Mouse (Mus musculus): Measurements from ENCODE around the gene Wrb. TPM values are rescaled to one million over a fixed set of nuclear protein-coding genes. Genes with fewer than 3 reads are reported as not detected.

Gene Wrb
- polyA plus RNA-seq, 1 experiment from 2014 or later = 197 TPM

DNA sequence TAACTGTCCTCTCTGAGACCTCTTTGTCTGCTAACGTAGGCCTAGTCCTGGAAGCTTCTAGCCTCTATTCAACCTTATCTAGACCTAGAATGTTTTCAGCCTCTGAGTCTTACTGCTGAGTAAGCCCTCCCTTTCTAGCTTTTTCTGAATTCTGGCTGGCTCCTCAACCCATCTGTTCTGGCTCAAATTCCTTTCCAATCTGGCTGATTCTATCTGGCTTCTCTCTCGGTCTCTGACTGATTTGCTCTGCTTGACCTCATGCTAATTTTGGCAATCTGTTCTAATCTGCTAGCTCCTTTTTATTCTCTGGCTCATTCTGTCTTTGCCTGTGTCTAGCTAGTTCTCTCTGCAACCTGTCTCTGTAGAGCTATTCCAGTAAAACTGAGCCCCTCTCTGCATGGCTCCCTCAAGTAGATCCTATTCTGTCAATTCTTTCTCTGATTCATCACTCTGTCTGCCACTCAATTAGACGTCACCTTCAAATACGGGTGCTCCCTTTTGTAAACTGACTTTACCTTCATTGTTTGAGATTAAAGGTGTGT is 20.6 kb downstream of the Wrb start:
- no peak overlapping the region for H3K9ac ChIP-seq (replicated peaks; ENCODE audit: low read depth, low read length)
- no peaks in the 10 kb centered on the region for H3K27me3 ChIP-seq (replicated peaks; ENCODE audit: control insufficient read depth, insufficient read depth, low read length)
- 59% methylated on average over 4 of the region's 4 CpGs for WGBS
- no peaks in the 10 kb centered on the region for H3K36me3 ChIP-seq (ENCODE audit: control insufficient read depth, insufficient read depth)
- no peak overlapping the region for H3K4me2 ChIP-seq (ENCODE audit: low read length)
- peak overlapping the region; percentile 46 for H3K27ac ChIP-seq (ENCODE audit: low read length)
- peak; percentile 80 for ATAC-seq
- no peaks in the 10 kb centered on the region for H3K9me3 ChIP-seq (ENCODE audit: control insufficient read depth, low read length)
- no peak overlapping the region for H3K4me3 ChIP-seq (replicated peaks; ENCODE audit: low read length)
- no peaks in the 10 kb centered on the region for H3K4me1 ChIP-seq (replicated peaks; ENCODE audit: control insufficient read depth, insufficient read depth, low read length)

DNA sequence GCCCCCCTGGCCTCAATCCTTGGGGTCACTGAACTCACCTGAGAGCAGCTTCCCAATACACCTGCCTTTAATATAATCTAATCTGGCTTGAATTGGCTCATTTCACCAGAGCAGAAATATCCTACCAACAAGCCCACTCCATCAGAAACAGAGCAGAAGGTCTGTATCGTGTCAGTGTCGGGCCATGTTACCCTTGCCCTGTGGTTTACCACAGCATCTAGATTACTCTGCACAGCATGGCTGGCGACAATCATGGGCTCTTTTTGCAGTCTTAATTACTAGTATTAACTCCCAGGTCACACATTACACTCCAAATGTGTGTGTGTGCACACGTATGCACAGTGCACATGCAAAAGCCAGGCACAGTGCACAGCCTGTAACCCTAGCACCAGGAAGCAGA is 23.6 kb downstream of the Wrb start:
- WGBS = 96% methylated on average over 4 of the region's 4 CpGs
- Histone ChIP-seq H3K36me3 (ENCODE audit: control insufficient read depth, insufficient read depth) (no peaks in the 10 kb centered on the region), H3K9me3 (ENCODE audit: control insufficient read depth, low read length) (no peaks in the 10 kb centered on the region), H3K27me3 (replicated peaks; ENCODE audit: control insufficient read depth, insufficient read depth, low read length) (no peaks in the 10 kb centered on the region), H3K27ac (ENCODE audit: low read length) (no peak overlapping the region), H3K4me1 (replicated peaks; ENCODE audit: control insufficient read depth, insufficient read depth, low read length) (no peaks in the 10 kb centered on the region), H3K4me3 (replicated peaks; ENCODE audit: low read length) (no peak overlapping the region), H3K9ac (replicated peaks; ENCODE audit: low read depth, low read length) (no peak overlapping the region), H3K4me2 (ENCODE audit: low read length) (no peak overlapping the region)
- no peak for ATAC-seq

DNA sequence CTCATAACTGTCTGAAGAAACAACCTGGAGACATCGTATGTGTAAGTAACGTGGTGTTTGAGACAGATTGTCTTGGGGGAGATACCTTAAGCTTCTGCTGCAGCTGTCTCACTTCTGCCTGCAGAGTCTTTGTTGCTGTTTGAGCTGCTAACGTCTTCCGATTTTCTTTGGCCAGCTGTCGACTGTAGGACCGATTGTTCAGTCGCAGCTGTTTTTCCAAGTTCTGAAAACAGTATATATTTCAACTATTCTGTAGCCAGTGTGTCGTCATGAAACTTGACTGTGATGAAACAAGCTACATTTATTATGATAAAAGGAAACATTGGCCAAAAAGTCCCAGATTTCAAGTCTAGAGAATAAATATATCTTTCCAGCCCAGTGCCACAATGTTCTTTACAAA is 28.4 kb downstream of the Wrb start:
- Histone ChIP-seq H3K36me3 (ENCODE audit: control insufficient read depth, insufficient read depth) (no peaks in the 10 kb centered on the region), H3K4me1 (replicated peaks; ENCODE audit: control insufficient read depth, insufficient read depth, low read length) (peaks cover 5% of the 10 kb centered on the region; the same call in 1 of the 2 replicates), H3K9ac (replicated peaks; ENCODE audit: low read depth, low read length) (no peak overlapping the region), H3K27me3 (replicated peaks; ENCODE audit: control insufficient read depth, insufficient read depth, low read length) (no peaks in the 10 kb centered on the region), H3K9me3 (ENCODE audit: control insufficient read depth, low read length) (no peaks in the 10 kb centered on the region), H3K27ac (ENCODE audit: low read length) (no peak overlapping the region), H3K4me3 (replicated peaks; ENCODE audit: low read length) (no peak overlapping the region), H3K4me2 (ENCODE audit: low read length) (no peak overlapping the region)
- ATAC-seq = no peak
- 78% methylated on average over 8 of the region's 8 CpGs for WGBS

DNA sequence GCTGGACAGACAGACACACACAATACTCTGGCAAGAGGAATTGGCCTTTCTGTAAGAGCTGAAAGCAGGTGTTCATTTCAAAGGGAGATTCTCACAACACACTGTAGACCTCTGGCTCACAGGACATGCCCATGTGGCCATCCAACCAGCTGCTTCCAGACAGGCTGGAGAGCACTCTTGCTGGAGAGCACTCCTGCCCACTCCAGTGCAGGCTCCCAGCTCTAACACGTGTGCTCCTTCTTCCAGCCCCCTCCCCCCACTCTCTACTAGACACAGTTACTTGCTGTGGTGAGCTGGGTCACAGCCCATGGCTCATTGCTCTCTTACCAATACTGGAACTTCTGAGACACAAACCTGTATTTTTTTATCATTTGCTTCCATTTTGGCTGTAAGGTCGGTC is 30.2 kb downstream of the Wrb start:
- no peak overlapping the region for H3K27ac ChIP-seq (ENCODE audit: low read length)
- H3K4me2 ChIP-seq (ENCODE audit: low read length) = no peak overlapping the region
- H3K4me1 ChIP-seq (replicated peaks; ENCODE audit: control insufficient read depth, insufficient read depth, low read length) = peaks cover 5% of the 10 kb centered on the region; the same call in 1 of the 2 replicates
- no peaks in the 10 kb centered on the region for H3K36me3 ChIP-seq (ENCODE audit: control insufficient read depth, insufficient read depth)
- H3K4me3 ChIP-seq (replicated peaks; ENCODE audit: low read length) = no peak overlapping the region
- 0 out of 2 replicates have a peak, but pooled peaks cover 2% of the 10 kb centered on the region for H3K9me3 ChIP-seq (ENCODE audit: control insufficient read depth, low read length)
- H3K27me3 ChIP-seq (replicated peaks; ENCODE audit: control insufficient read depth, insufficient read depth, low read length) = no peaks in the 10 kb centered on the region
- no peak for ATAC-seq
- no peak overlapping the region for H3K9ac ChIP-seq (replicated peaks; ENCODE audit: low read depth, low read length)
- 31% methylated on average over 2 of the region's 2 CpGs for WGBS

DNA sequence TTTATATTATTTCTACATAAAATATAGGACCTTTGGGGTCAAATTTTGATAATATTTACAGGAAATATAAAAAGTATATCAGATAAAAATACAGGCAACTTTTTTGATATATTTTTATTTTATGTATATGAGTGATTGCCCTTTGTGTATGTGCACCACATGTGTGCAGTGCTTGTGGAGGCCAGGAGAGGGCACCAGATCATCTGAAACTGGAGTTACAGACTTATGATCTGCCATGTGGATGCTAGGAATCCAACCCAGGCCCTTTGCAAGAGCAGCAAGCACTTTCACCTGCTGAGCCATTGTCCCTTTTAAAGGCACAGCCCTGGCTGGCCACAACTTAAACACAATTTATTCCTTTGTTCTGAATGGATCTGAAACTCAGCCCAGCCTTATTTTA is 33.9 kb downstream of the Wrb start:
- no peak overlapping the region for H3K4me3 ChIP-seq (replicated peaks; ENCODE audit: low read length)
- 0 out of 2 replicates have a peak, but pooled peaks cover 2% of the 10 kb centered on the region for H3K9me3 ChIP-seq (ENCODE audit: control insufficient read depth, low read length)
- no peaks in the 10 kb centered on the region for H3K36me3 ChIP-seq (ENCODE audit: control insufficient read depth, insufficient read depth)
- peaks cover 5% of the 10 kb centered on the region; the same call in 1 of the 2 replicates for H3K4me1 ChIP-seq (replicated peaks; ENCODE audit: control insufficient read depth, insufficient read depth, low read length)
- H3K27me3 ChIP-seq (replicated peaks; ENCODE audit: control insufficient read depth, insufficient read depth, low read length) = no peaks in the 10 kb centered on the region
- no peak overlapping the region for H3K27ac ChIP-seq (ENCODE audit: low read length)
- H3K4me2 ChIP-seq (ENCODE audit: low read length) = no peak overlapping the region
- H3K9ac ChIP-seq (replicated peaks; ENCODE audit: low read depth, low read length) = no peak overlapping the region
- no peak for ATAC-seq

DNA sequence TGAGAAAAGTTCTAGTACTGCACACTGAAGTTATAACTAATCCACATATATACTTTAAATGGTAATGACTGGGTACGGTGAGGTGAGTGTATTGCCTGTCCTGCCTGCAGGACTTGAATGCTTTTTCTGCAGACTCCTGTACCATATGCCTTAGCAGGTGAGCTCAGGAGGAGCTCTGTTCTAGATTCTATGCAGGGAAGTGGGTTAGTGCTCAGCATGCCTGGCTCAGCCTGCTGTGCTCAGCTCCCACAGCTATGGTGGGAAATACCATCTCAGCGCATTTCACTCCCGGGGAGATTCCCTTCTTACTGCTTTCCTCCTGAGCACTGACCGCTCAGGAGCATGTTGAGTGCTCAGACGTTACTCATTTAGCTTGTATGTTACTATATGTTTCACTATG is 42.4 kb downstream of the Wrb start:
- peaks cover 4% of the 10 kb centered on the region; the same call in 1 of the 2 replicates for H3K4me1 ChIP-seq (replicated peaks; ENCODE audit: control insufficient read depth, insufficient read depth, low read length)
- WGBS = 88% methylated on average over 5 of the region's 5 CpGs
- no peak overlapping the region for H3K27ac ChIP-seq (ENCODE audit: low read length)
- no peak for ATAC-seq
- no peaks in the 10 kb centered on the region for H3K9me3 ChIP-seq (ENCODE audit: control insufficient read depth, low read length)
- H3K27me3 ChIP-seq (replicated peaks; ENCODE audit: control insufficient read depth, insufficient read depth, low read length) = no peaks in the 10 kb centered on the region
- no peak overlapping the region for H3K4me3 ChIP-seq (replicated peaks; ENCODE audit: low read length)
- no peak overlapping the region for H3K4me2 ChIP-seq (ENCODE audit: low read length)
- no peaks in the 10 kb centered on the region for H3K36me3 ChIP-seq (ENCODE audit: control insufficient read depth, insufficient read depth)
- no peak overlapping the region for H3K9ac ChIP-seq (replicated peaks; ENCODE audit: low read depth, low read length)

DNA sequence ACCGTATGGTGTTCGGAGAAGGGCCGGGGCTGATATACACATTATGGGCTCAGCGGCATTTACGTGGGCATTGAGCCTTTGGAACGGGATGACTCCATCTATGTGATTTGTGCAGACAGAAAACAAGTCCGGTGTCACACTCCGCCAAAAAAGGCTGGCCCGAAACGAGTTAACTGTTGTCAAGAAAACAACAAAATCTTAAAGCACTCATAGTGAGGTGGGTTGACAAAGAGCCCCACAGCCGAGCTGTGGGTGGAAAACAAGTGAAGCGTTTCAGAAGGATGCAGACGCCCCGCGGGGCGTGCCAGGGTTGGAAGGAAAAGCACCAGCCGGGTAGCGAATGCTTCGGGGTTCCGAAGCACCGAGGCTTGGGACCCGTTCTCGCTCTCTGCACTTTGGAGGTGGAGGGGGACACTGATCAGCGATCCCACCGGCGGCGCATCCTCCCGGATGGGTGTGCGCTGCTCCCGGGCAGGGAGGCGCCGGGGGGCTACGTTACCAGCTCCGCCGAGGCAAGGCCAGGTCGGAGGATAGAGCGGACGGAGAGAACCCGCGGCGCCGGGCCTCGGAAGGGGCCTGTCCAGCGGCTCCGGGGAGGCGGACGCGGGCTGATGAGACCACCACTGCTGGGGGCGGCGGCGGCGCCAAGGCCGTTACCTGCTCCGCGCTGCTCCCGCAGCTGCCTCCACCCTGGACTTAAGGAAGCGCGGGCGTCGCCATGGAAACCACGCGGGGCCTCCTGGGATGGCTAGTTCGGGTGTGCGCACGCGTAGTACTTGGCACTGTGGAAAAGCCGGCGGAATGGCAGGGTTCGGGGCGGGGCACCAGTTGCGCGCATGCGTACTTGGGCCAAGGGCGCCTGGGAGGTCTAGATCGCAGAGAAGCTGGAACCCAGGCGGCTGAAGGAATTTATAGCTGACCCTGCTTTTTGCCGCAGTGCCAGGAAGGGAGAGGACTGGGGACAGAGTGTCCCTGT is 46.6 kb downstream of the Wrb start, which contains the start of gene Lca5l:
TSS of gene Lca5l (minus strand) at position 741 of the 976 bp plus-strand sequence.
- peak; percentile 99 for ATAC-seq
- peaks cover 4% of the 10 kb centered on the region; the same call in 1 of the 2 replicates for H3K4me1 ChIP-seq (replicated peaks; ENCODE audit: control insufficient read depth, insufficient read depth, low read length)
- H3K4me3 ChIP-seq (replicated peaks; ENCODE audit: low read length) = peak within 1 kb of the TSS; percentile 70
- under 1% methylated on average over 77 of the region's 77 CpGs for WGBS
- H3K27me3 ChIP-seq (replicated peaks; ENCODE audit: control insufficient read depth, insufficient read depth, low read length) = no peaks in the 10 kb centered on the region
- H3K27ac ChIP-seq (ENCODE audit: low read length) = peak within 1 kb of the TSS; percentile 56
- no peaks in the 10 kb centered on the region for H3K9me3 ChIP-seq (ENCODE audit: control insufficient read depth, low read length)
- peak within 1 kb of the TSS; percentile 69 for H3K9ac ChIP-seq (replicated peaks; ENCODE audit: low read depth, low read length)
- peak within 1 kb of the TSS; percentile 59 for H3K4me2 ChIP-seq (ENCODE audit: low read length)
- no peaks in the 10 kb centered on the region for H3K36me3 ChIP-seq (ENCODE audit: control insufficient read depth, insufficient read depth)

DNA sequence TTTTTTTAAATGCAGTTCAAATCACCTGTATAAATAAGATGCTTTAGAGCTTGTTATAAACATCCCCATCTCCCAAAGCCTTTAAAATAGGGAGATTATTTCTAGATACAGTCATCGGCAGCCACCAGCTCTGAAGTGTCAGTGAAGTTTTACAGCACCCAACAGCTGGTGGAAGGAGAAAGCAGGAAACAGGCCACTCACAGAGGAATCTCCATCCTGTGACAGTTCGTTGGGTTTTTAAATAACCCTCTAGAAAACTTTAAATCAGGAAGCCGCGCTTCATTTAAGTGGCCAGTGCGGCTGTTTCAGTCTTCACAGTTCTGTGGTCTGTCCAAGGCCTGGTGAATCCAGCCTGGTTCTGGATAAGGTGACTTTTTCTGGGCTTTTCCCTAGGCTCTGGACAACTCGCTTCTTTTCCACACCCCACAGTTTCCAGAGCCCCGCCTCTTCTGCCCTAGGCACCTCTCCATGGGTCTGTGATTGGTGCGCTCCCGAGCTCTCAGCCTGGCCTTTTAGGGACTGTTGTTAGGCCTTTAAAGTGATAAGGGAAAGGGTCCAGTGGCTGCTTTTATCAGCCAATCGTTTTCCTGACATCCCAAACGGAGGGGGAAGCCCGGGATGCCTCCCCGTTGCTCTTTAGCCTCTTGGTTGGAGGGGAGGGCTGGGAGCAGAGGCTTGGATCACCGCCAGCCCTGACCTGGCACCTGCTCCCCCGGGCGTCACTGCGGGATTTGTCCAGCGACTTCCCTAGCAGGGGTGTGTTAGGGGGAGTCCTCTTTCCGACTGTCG is 54.9 kb downstream of the Wrb start, which contains the start of gene Sh3bgr:
TSS of gene Sh3bgr (plus strand) at position 538 of the 789 bp plus-strand sequence.
- Histone ChIP-seq H3K27ac (ENCODE audit: low read length) (no peak within 1 kb of the TSS), H3K36me3 (ENCODE audit: control insufficient read depth, insufficient read depth) (no peaks in the 10 kb centered on the region), H3K9ac (replicated peaks; ENCODE audit: low read depth, low read length) (0 out of 2 replicates have a peak within 1 kb of the TSS, but pooled peaks have one; percentile 3), H3K4me2 (ENCODE audit: low read length) (peak within 1 kb of the TSS; percentile 44), H3K4me1 (replicated peaks; ENCODE audit: control insufficient read depth, insufficient read depth, low read length) (peaks cover 5% of the 10 kb centered on the region), H3K4me3 (replicated peaks; ENCODE audit: low read length) (0 out of 2 replicates have a peak within 1 kb of the TSS, but pooled peaks have one; percentile 3), H3K9me3 (ENCODE audit: control insufficient read depth, low read length) (no peaks in the 10 kb centered on the region), H3K27me3 (replicated peaks; ENCODE audit: control insufficient read depth, insufficient read depth, low read length) (no peaks in the 10 kb centered on the region)
- 10% methylated on average over 20 of the region's 20 CpGs for WGBS
- peak; percentile 61 for ATAC-seq

DNA sequence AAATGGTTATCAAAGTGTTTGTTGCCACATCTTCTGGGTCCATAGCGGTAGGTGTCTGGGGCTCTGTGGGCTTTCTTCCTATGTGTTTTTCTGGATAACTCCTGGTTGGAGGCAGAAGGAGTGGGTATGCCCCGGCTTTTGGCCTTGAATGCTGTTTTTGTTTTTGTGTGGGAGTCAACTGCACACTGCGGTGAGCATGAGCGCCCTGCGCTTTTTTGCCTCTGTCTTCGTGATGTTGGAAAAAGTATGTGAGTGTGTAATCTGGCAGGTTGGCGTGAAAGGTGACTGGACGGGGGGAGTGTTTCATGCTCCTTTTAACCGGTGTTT is 55.5 kb downstream of the Wrb start:
- Histone ChIP-seq H3K4me2 (ENCODE audit: low read length) (peak overlapping the region; percentile 44), H3K9ac (replicated peaks; ENCODE audit: low read depth, low read length) (no peak overlapping the region), H3K36me3 (ENCODE audit: control insufficient read depth, insufficient read depth) (no peaks in the 10 kb centered on the region), H3K9me3 (ENCODE audit: control insufficient read depth, low read length) (no peaks in the 10 kb centered on the region), H3K27ac (ENCODE audit: low read length) (no peak overlapping the region), H3K27me3 (replicated peaks; ENCODE audit: control insufficient read depth, insufficient read depth, low read length) (no peaks in the 10 kb centered on the region), H3K4me3 (replicated peaks; ENCODE audit: low read length) (0 out of 2 replicates have a peak overlapping the region, but pooled peaks have one; percentile 3), H3K4me1 (replicated peaks; ENCODE audit: control insufficient read depth, insufficient read depth, low read length) (peaks cover 5% of the 10 kb centered on the region)
- WGBS = 20% methylated on average over 9 of the region's 9 CpGs
- ATAC-seq = no peak; the same call in 1 of the 2 replicates
